Mouse (Mus musculus): ENCODE results near the gene Lyplal1.

Lyplal1 gene

GRCm38 (mm10) chr1:186053280-186054043, 63.6 kb downstream of the Lyplal1 start:
- in situ Hi-C loops (cut with MboI; ENCODE audit: low pct_unique_long_range_greater_than_20kb in 1 of 2, low sequenced_read_pairs in 2 of 2, unreplicated experiment in 1 of 2): no loop called here

DNA sequence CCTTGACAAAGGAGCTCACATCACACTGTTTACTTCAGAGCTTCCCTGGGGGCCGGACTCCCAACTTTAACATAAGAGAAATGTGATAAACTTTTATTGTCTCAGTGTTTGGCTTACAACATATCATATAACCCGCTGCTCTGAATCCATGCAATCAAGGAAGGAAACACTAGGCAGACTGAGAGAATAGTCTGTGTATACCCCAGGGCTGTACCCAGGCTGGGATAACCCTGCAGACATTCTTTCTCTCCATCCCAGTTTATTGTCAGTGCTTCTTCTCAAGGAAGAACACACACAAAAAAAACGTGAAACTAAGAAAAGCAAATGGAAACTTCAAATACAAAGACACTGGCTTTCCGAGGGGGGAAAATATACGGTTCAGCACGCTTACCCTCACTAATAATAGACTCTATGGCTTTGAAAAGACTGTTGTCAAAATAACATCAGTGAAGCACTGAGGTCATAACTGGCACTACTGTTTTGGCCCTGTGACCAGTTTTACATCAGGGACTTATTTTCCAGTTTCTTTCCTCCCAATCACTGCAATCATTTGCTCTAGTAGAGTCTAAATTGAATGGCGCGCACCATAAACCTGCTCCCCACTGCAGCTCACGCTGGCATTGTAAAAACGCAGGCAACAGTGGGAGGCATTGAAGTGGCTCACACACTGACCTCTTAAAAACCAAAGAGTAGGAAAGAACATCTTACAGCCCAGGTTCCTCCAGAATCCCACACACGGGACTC, 73.2 kb downstream of the Lyplal1 start:
- in situ Hi-C loops (cut with MboI; ENCODE audit: low pct_unique_long_range_greater_than_20kb in 1 of 2, low sequenced_read_pairs in 2 of 2, unreplicated experiment in 1 of 2): no loop called here

- in situ Hi-C loops (cut with MboI; ENCODE audit: low pct_unique_long_range_greater_than_20kb in 1 of 2, low sequenced_read_pairs in 2 of 2, unreplicated experiment in 1 of 2): no loop called here
Observed at GRCm38 (mm10) chr1:186041841-186042240, 75.3 kb downstream of the Lyplal1 start.

Data from mouse embryonic stem cell (cell line).